Mouse (Mus musculus) adrenal gland, postnatal 4 days (tissue): Measurements from ENCODE around the gene Nmd3. TPM values are rescaled to one million over a fixed set of nuclear protein-coding genes. Genes with fewer than 3 reads are reported as not detected.

ENCODE experiments used
- DNase-seq, 2 experiments: peaks; one replicate each; pipeline ENCODE4 v3.0.0; 2021 to 2022; ENCODE audit warnings: low spot score in 2 of 2, mixed read lengths in 2 of 2
- long read RNA-seq, 2 experiments: library from polyadenylated mRNA; stranded (forward); transcript quantifications; one replicate each; pipeline ENCODE4 v2.0.0; 2021
- total RNA-seq, 2 experiments: library from RNA; stranded (reverse); gene quantifications; 2 replicates each; pipeline ENCODE4 v1.2.3; 2021

The Nmd3 gene
- total RNA-seq = 100 to 1,000 TPM in 1 of 2 experiments, 10 to 100 TPM in 1; 90.2 to 101 TPM
- long read RNA-seq, experiment 1, full-length matches to known transcripts = 23 of 37 reads
- long read RNA-seq, experiment 1, partial matches to known transcripts = 12 of 37 reads
- long read RNA-seq, experiment 1, other reads (novel, unspliced or antisense) = 2 of 37 reads
- long read RNA-seq, experiment 2, full-length matches to known transcripts = 48 of 54 reads
- long read RNA-seq, experiment 2, partial matches to known transcripts = 2 of 54 reads
- long read RNA-seq, experiment 2, other reads (novel, unspliced or antisense) = 4 of 54 reads

GRCm38 (mm10) chr3:69721814-69722186, at the start of gene Nmd3:
TSS of gene Nmd3 (plus strand) at chr3:69721985.
- peak; percentile 70 to 82 for DNase-seq

DNA sequence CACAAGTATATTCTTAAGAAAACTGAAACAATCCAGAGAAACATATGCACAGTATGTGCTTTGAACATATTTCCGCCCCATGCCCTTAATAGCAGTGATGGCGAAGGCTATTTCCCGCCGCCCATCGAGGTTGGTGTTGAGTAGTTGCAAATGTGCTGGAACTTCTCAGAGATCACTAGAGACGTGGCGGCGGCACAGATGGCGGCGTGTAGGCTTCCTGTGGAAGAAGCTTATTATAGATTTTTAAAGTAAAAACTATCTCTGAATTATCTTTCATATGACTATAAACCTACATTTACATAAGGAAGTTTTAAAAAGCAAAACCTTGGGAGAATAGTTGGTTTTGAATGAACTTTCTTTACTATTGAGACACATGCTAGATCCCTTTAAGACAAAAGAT, 48.4 kb upstream of the Nmd3 start:
- DNase-seq = no peak

- DNase-seq = no peak
Observed at GRCm38 (mm10) chr3:69674206-69674605, 47.6 kb upstream of the Nmd3 start.

- DNase-seq = no peak
Observed at GRCm38 (mm10) chr3:69689791-69690190, 32.0 kb upstream of the Nmd3 start.

DNA sequence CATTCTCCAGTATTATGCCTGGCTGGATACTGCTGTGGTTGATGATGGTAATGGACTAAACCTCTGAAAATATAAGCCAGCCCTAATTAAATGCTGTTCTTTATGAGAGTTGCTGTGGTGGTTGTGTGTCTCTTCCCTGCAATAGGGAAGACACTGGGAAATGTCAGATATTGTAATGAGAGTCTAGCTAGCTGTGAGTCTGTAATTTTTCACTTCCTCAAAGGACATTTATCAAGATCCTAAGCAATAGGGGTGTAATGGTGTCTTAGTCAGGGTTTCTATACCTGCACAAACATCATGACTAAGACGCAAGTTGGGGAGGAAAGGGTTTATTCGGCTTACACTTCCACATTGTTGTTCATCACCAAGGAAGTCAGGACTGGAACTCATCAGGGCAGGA, 30.8 kb upstream of the Nmd3 start:
- no peak for DNase-seq

DNA sequence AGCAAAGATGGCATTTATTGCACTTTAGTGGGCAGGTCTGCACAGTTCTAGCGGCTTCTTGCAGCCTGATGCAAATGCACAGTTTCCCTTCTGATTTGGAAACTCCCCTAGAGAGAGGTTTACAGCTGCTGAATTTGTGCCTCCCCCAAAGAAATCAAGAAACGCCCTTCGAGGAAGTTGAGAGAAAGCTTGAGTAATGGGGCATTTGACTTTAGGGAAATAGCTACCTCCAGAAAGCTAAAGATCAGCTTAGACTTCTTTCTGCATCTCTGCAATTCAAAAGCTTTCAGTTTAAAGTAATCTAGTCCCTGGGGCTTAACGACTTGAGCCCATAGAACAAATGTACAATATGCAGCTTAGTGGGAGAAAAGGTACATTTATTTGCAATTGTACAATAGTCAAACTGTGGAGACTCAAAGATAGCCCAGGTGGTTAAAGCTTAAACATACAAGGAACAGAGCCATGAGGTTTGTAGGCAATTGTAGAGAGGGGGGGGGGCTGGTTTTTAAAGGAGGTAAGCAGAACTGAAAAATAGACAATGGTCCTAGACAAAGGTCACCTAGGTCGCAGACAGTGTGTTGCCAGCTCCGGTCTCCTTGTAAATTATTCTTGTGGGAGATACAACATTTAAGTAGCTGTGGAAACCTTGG, 21.8 kb upstream of the Nmd3 start:
- DNase-seq = no peak

- DNase-seq = no peak
Observed at GRCm38 (mm10) chr3:69701905-69702304, 19.9 kb upstream of the Nmd3 start.

- DNase-seq = no peak
Observed at GRCm38 (mm10) chr3:69702421-69702820, 19.4 kb upstream of the Nmd3 start.

GRCm38 (mm10) chr3:69709043-69709929, 12.5 kb upstream of the Nmd3 start:
- no peak for DNase-seq

DNA sequence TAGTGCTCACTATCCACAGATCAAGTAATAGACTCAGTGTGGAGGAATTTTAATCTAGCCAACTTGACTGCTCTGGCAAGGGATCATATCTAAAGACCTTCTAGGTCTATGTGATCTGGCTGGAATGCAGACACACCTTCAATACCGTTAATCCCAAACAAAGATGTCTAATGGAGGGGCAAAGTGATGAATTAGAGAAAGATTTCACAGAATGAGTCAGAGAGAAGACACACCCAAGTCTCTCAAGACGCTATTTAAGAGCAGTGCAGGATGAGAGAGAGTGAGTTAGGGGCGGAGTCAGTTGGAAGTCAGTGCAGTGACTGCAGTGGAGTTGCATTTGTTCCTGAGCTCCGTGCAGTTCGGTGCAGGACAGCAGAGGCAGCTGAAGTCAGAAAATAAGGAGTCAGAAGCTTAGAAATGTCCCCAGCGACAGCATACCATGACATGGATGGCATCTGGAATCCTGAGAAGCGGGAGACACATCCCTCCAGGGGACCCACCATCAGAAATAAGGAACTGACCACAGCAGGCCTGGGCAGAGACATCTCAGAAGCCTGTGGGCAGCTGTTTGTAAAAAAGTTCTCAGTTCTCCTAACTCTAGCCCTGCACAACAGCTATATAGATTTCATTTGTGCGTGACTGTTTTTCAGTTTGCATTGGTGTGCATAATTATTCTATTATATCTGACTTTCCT, 9.7 kb upstream of the Nmd3 start:
- DNase-seq = no peak

DNA sequence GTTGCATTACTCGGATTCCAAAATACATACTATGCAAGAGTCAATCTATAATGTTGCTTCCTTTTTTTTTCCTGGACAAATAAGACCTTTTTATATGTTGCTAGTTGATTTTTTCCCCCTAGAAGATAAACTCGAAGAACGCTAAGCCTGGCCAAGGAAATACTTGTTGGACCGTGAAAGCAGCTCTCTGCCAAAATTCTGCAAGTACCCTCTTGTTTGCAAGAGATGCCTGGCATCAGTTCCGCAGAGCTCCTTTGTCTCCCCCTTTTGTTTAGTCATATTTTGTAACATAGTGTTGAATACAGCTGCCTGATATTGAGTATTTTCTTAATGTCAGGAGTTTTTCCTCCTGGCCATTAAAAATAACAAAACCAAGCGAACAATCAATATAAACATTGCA, 4.3 kb upstream of the Nmd3 start:
- no peak for DNase-seq

DNA sequence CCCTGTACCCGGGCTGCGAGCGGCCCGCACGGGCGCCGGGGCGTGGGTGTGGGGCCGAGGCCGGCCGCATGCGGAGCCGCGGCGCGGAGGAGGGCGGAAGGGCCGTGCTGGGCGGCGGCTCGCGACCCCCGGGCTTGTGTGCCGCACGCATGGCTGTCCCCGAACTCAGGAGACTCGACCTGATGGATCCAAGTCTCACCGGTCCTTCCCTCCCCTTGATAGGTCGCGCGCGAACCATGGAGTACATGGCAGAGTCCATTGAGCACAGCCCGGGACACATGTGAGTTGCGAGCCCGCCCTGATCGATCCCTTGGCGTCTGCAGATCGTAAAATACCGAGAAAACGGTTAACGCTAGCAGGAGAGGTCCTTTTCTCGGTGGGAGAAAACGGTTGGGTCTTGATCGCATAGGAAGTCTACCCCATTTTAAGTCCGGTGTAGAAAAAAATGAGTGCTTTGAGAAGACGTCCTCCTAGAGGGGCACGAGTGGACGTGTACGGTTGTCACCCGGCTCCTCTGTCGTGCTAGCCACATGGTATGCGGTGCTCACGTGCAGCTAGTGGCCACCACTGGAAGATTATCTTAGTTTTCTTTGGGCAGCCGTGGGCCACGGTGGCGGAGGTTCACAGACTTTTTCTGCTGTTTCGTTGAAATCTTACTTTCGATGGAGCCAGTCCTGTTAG, 542 bp downstream of the Nmd3 start:
- peak; percentile 5 to 41 for DNase-seq

DNA sequence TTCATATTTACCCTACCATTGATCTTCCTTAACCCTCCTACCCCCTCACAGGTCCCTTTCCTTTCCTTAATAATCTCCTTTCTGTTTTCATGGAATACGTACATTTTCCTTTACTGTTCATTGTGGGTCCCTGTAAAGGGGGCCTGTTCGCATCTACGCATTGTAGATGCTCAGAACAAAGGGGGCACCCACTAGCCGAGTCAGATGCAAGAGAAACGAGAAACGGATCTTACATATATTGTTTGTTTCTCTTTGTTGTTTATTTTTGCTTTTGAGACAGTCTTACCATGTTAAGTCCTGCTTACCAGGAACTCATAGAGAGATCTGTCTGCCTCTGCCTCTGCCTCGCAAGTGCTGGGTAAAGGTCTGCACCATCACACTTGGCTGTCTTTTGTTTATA, 1.4 kb downstream of the Nmd3 start:
- no peak for DNase-seq

DNA sequence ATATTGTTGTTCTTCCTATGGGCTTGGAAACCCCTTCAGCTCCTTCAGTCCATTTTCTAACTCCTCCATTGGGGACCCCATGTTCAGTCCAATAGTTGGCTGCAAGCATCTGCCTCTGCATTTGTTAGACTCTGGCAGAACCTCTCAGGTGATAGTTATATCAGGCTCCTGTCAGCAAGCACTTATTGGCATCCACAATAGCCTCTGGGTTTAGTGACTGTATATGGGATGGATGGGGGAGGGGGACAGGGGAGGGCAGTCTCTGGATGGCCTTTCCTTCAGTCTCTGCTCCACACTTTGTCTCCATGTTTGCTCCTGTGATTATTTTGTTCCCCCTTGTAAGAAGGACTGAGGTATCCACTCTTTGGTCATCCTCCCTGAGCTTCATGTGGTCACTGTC, 9.1 kb downstream of the Nmd3 start:
- DNase-seq = no peak

DNA sequence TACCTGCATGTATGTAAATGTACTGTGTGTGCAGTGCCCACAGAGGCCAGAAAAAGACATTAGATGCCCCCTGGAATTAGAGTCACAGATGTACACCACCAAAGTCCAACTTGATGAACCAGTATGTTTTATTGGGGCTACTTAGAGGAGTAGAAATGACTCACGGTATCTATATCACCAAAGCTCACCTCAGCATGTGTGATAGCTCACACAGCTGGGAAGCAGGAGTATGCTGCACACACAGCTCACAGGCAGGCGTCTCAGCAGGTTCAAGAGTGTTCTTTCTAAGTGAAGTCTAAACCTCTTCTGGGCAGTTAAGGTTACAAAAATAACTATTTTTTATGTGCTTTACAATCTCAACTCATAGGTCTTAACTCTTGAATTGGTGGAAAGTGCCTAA, 12.2 kb downstream of the Nmd3 start:
- DNase-seq = no peak

GRCm38 (mm10) chr3:69755192-69755591, 33.4 kb downstream of the Nmd3 start:
- DNase-seq = no peak

- DNase-seq = no peak
Observed at GRCm38 (mm10) chr3:69755968-69756367, 34.2 kb downstream of the Nmd3 start.

DNA sequence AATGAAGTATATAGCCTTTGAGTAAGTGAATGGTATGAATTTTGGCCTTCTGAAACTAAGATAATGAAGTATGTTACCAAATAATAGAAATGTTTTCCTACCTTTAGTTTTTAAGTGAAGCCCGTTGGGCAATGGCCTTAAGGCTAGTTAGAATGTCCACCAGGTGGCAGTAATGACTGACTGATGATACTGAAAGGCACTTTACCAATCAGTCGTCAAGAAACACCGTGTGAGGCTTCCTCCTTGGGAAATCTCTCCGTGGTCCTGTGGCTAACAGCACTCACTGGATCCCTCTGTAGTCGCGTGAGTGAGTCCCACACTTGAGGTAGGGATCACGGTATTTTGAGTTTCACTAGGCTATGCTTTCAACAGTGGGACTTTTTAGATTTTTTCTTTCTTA, 34.7 kb downstream of the Nmd3 start:
- peak in 1 of 2 experiments; percentile 10 for DNase-seq

- DNase-seq = no peak
Observed at GRCm38 (mm10) chr3:69757456-69757855, 35.7 kb downstream of the Nmd3 start.

GRCm38 (mm10) chr3:69760081-69760480, 38.3 kb downstream of the Nmd3 start:
- DNase-seq = no peak

DNA sequence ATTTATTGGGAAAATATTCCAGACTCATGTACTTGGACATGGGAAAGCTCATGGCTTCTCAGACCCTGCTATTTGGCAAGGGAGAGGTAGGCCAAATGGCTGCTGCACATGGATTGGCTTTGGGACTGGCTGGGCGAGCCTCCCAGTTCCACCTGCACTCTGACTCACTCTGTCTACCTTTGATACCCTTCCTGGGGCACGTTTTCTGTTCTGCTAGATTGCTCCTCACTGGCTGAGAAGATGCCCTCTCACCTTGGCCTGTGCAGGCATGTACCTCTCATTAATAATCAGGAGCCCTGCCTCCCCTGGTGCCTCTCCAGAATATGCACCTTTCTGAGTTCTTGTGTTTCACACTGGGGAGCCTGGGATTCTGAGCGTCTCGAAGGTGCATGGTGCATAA, 39.4 kb downstream of the Nmd3 start:
- DNase-seq = no peak
